Mouse (Mus musculus) spleen, postnatal 36 days (tissue): Measurements from ENCODE around the gene Gpr19.

Source experiments
- DNase-seq, 2 experiments: peaks; one replicate each; pipeline ENCODE4 v3.0.0; 2022; ENCODE audit warnings: low spot score in 2 of 2, mixed read lengths in 1 of 2

Gpr19 gene

GRCm38 (mm10) chr6:134849461-134849860 lies 48.9 kb downstream of the Gpr19 start:
- DNase-seq: no peak

GRCm38 (mm10) chr6:134848197-134848890 lies 50.0 kb downstream of the Gpr19 start:
- no peak for DNase-seq

GRCm38 (mm10) chr6:134847550-134847949 lies 50.8 kb downstream of the Gpr19 start:
- no peak for DNase-seq

GRCm38 (mm10) chr6:134846308-134846707 lies 52.1 kb downstream of the Gpr19 start:
- no peak for DNase-seq

- no peak for DNase-seq
These were observed 52.7 kb downstream of the Gpr19 start for GRCm38 (mm10) chr6:134845726-134846125.

- no peak for DNase-seq
These were observed 58.0 kb downstream of the Gpr19 start for GRCm38 (mm10) chr6:134840346-134840745.

GRCm38 (mm10) chr6:134838111-134838510 lies 60.3 kb downstream of the Gpr19 start:
- DNase-seq: no peak

GRCm38 (mm10) chr6:134834585-134835251 lies 63.7 kb downstream of the Gpr19 start:
- DNase-seq: peak in 1 of 2 experiments; percentile 20

- DNase-seq: no peak
These were observed 67.6 kb downstream of the Gpr19 start for GRCm38 (mm10) chr6:134830776-134831175.

GRCm38 (mm10) chr6:134829786-134830700 lies 68.3 kb downstream of the Gpr19 start, which contains the start of gene Crebl2:
Gene Crebl2, plus strand, starts transcription at chr6:134830154.
- peak; percentile 98 to 99 for DNase-seq

GRCm38 (mm10) chr6:134822844-134823243 lies 75.5 kb downstream of the Gpr19 start:
- no peak for DNase-seq

GRCm38 (mm10) chr6:134820411-134820810 lies 78.0 kb downstream of the Gpr19 start:
- DNase-seq: no peak

GRCm38 (mm10) chr6:134819741-134820140 lies 78.6 kb downstream of the Gpr19 start:
- DNase-seq: no peak
